Comparison of ENCODE assay signal across 8 mouse cellular contexts in genomic region chr13:74166348-74167056, GRCm38 (mm10). TPM values are rescaled to one million over a fixed set of nuclear protein-coding genes. Genes with fewer than 3 reads are reported as not detected.
DNase-seq lines count a peak whose midpoint lies in the region; ATAC-seq and TF ChIP-seq lines count a peak whose summit lies in the region.

No protein-coding gene starts in this region.

- 11% methylated on average over 19 of the region's 19 CpGs for WGBS in kidney, embryonic 14.5 days
- 9% methylated on average over 19 of the region's 19 CpGs for WGBS in forebrain, postnatal 0 days
- WGBS in hindbrain, embryonic 14.5 days: 9% methylated on average over 19 of the region's 19 CpGs
- WGBS in limb, embryonic 13.5 days: 12% methylated on average over 16 of the region's 19 CpGs
- WGBS in midbrain, embryonic 12.5 days: 10% methylated on average over 19 of the region's 19 CpGs

- no peak for TF ChIP-seq CTCF in forebrain, postnatal 0 days (IDR thresholded peaks at IDR 0.05; ENCODE audit: low read depth)

- no peak for DNase-seq in kidney, adult 8-10 months
- peak; percentile 40 for DNase-seq in cerebellum, adult 9-11 months
- DNase-seq in forebrain, postnatal 0 days: peak; percentile 63
- peak; percentile 29 for DNase-seq in hindbrain, embryonic 14.5 days (ENCODE audit: low spot score)
- DNase-seq in spleen, postnatal 10 days (ENCODE audit: low spot score in 2 of 2): peak; percentile 30 to 78

- H3K9ac ChIP-seq in kidney, embryonic 14.5 days (ENCODE audit: low read depth, low read length): peak overlapping the region; percentile 54; the same call in 1 of the 2 replicates
- peak overlapping the region; percentile 59 for H3K9ac ChIP-seq in forebrain, postnatal 0 days
- peak overlapping the region; percentile 67 for H3K9ac ChIP-seq in hindbrain, embryonic 14.5 days
- peak overlapping the region; percentile 72 for H3K9ac ChIP-seq in limb, embryonic 13.5 days
- H3K9ac ChIP-seq in midbrain, embryonic 12.5 days (replicated peaks): peak overlapping the region; percentile 54

- no peaks in the 10 kb centered on the region for H3K9me3 ChIP-seq in kidney, embryonic 14.5 days (ENCODE audit: control insufficient read depth, low read length)
- no peaks in the 10 kb centered on the region for H3K9me3 ChIP-seq in forebrain, postnatal 0 days (ENCODE audit: low read length)
- H3K9me3 ChIP-seq in hindbrain, embryonic 14.5 days (ENCODE audit: control insufficient read depth, low read length): no peaks in the 10 kb centered on the region
- no peaks in the 10 kb centered on the region for H3K9me3 ChIP-seq in limb, embryonic 13.5 days
- H3K9me3 ChIP-seq in midbrain, embryonic 12.5 days: no peaks in the 10 kb centered on the region

- peaks cover 9% of the 10 kb centered on the region for H3K36me3 ChIP-seq in kidney, embryonic 14.5 days (ENCODE audit: control insufficient read depth, insufficient read depth, low read length)
- H3K36me3 ChIP-seq in forebrain, postnatal 0 days (ENCODE audit: insufficient read depth): peaks cover 18% of the 10 kb centered on the region
- H3K36me3 ChIP-seq in hindbrain, embryonic 14.5 days (replicated peaks; ENCODE audit: control insufficient read depth, insufficient read depth): peaks cover 22% of the 10 kb centered on the region
- H3K36me3 ChIP-seq in limb, embryonic 13.5 days: peaks cover 22% of the 10 kb centered on the region
- peaks cover 19% of the 10 kb centered on the region for H3K36me3 ChIP-seq in midbrain, embryonic 12.5 days

- H3K4me1 ChIP-seq in kidney, embryonic 14.5 days (ENCODE audit: control insufficient read depth, insufficient read depth, low read length): no peaks in the 10 kb centered on the region
- peaks cover 9% of the 10 kb centered on the region for H3K4me1 ChIP-seq in forebrain, postnatal 0 days (ENCODE audit: insufficient read depth)
- H3K4me1 ChIP-seq in hindbrain, embryonic 14.5 days (replicated peaks; ENCODE audit: control insufficient read depth, insufficient read depth, low read length): 0 out of 2 replicates have a peak, but pooled peaks cover 6% of the 10 kb centered on the region
- H3K4me1 ChIP-seq in limb, embryonic 13.5 days: peaks cover 10% of the 10 kb centered on the region; the same call in 1 of the 2 replicates
- peaks cover 11% of the 10 kb centered on the region; the same call in 1 of the 2 replicates for H3K4me1 ChIP-seq in midbrain, embryonic 12.5 days

- H3K4me2 ChIP-seq in kidney, embryonic 14.5 days (replicated peaks; ENCODE audit: low read depth, low read length): peak overlapping the region; percentile 73
- H3K4me2 ChIP-seq in forebrain, postnatal 0 days (ENCODE audit: low read depth): peak overlapping the region; percentile 74
- H3K4me2 ChIP-seq in hindbrain, embryonic 14.5 days (replicated peaks): peak overlapping the region; percentile 76
- H3K4me2 ChIP-seq in limb, embryonic 13.5 days (replicated peaks): peak overlapping the region; percentile 79
- peak overlapping the region; percentile 62 for H3K4me2 ChIP-seq in midbrain, embryonic 12.5 days (replicated peaks)

- ATAC-seq in kidney, embryonic 14.5 days (ENCODE audit: low FRiP score, low TSS enrichment): peak; percentile 79
- peak; percentile 83 for ATAC-seq in forebrain, postnatal 0 days
- ATAC-seq in hindbrain, embryonic 14.5 days (ENCODE audit: low FRiP score): peak; percentile 80
- peak; percentile 72 for ATAC-seq in limb, embryonic 13.5 days (ENCODE audit: low FRiP score, low read depth)
- ATAC-seq in midbrain, embryonic 12.5 days (ENCODE audit: low FRiP score, low read depth): peak; percentile 77

- H3K27me3 ChIP-seq in kidney, embryonic 14.5 days (ENCODE audit: control insufficient read depth, insufficient read depth, low read length): no peaks in the 10 kb centered on the region
- no peaks in the 10 kb centered on the region for H3K27me3 ChIP-seq in forebrain, postnatal 0 days (ENCODE audit: insufficient read depth, low read length)
- no peaks in the 10 kb centered on the region for H3K27me3 ChIP-seq in hindbrain, embryonic 14.5 days (ENCODE audit: control insufficient read depth, insufficient read depth, low read length)
- H3K27me3 ChIP-seq in limb, embryonic 13.5 days: no peaks in the 10 kb centered on the region
- no peaks in the 10 kb centered on the region for H3K27me3 ChIP-seq in midbrain, embryonic 12.5 days

- no peak overlapping the region for H3K27ac ChIP-seq in kidney, embryonic 14.5 days (ENCODE audit: low read depth, low read length)
- H3K27ac ChIP-seq in forebrain, postnatal 0 days (ENCODE audit: low read depth, low read length): no peak overlapping the region
- H3K27ac ChIP-seq in hindbrain, embryonic 14.5 days: no peak overlapping the region
- H3K27ac ChIP-seq in limb, embryonic 13.5 days: no peak overlapping the region
- H3K27ac ChIP-seq in midbrain, embryonic 12.5 days (replicated peaks): no peak overlapping the region

- peak overlapping the region; percentile 45 for H3K4me3 ChIP-seq in kidney, embryonic 14.5 days (ENCODE audit: low read length)
- peak overlapping the region; percentile 44 for H3K4me3 ChIP-seq in forebrain, postnatal 0 days (ENCODE audit: low read depth, low read length)
- peak overlapping the region; percentile 37 for H3K4me3 ChIP-seq in hindbrain, embryonic 14.5 days (replicated peaks; ENCODE audit: low read length)
- H3K4me3 ChIP-seq in limb, embryonic 13.5 days: peak overlapping the region; percentile 56
- H3K4me3 ChIP-seq in midbrain, embryonic 12.5 days: peak overlapping the region; percentile 49

RNA-seq across cellular contexts. Expression of gene Exoc3, which starts 42.0 kb away (rescaled TPM):
- polyA plus RNA-seq in kidney, embryonic 14.5 days (2014; fragmentation: Nextera tagmentation; extraction: Ambion mirVana): 65.8 and 83.2 TPM in 2 replicates
- total RNA-seq in forebrain, postnatal 0 days (2014; rRNA removed): 87.0 and 88.5 TPM in 2 replicates
- polyA plus RNA-seq in forebrain, postnatal 0 days (2015; fragmentation: Nextera tagmentation; extraction: Ambion mirVana): 88.1 and 98.5 TPM in 2 replicates
- polyA plus RNA-seq in hindbrain, embryonic 14.5 days (2014; fragmentation: Nextera tagmentation; extraction: Ambion mirVana): 125 and 133 TPM in 2 replicates
- 86.6 and 86.9 TPM in 2 replicates for polyA plus RNA-seq in limb, embryonic 13.5 days (2015; fragmentation: Nextera tagmentation; extraction: Ambion mirVana)
- 82.4 and 89.2 TPM in 2 replicates for polyA plus RNA-seq in midbrain, embryonic 12.5 days (2016; fragmentation: Nextera tagmentation; extraction: Ambion mirVana)

RNA-seq across cellular contexts. Expression of gene Slc9a3, which starts 45.2 kb away (rescaled TPM):
- 0.16 and 0.23 TPM in 2 replicates for polyA plus RNA-seq in kidney, embryonic 14.5 days (2014; fragmentation: Nextera tagmentation; extraction: Ambion mirVana)
- 0.15 and 0.29 TPM in 2 replicates for total RNA-seq in forebrain, postnatal 0 days (2014; rRNA removed)
- 0.28 and 0.40 TPM in 2 replicates for polyA plus RNA-seq in forebrain, postnatal 0 days (2015; fragmentation: Nextera tagmentation; extraction: Ambion mirVana)
- polyA plus RNA-seq in hindbrain, embryonic 14.5 days (2014; fragmentation: Nextera tagmentation; extraction: Ambion mirVana): 0.46 TPM in 1 of 2 replicates, not detected in the other
- not detected in 2 replicates for polyA plus RNA-seq in limb, embryonic 13.5 days (2015; fragmentation: Nextera tagmentation; extraction: Ambion mirVana)
- polyA plus RNA-seq in midbrain, embryonic 12.5 days (2016; fragmentation: Nextera tagmentation; extraction: Ambion mirVana): 0.04 TPM in 2 replicates

Comparison
In these comparisons a context has a peak if more than half of its experiments do, and no peak if none do; other contexts are left out.
1. DNase-seq: peak in cerebellum, adult 9-11 months (single experiment), forebrain, postnatal 0 days (single experiment), hindbrain, embryonic 14.5 days (single experiment) and spleen, postnatal 10 days (2 of 2); none in kidney, adult 8-10 months (0 of 2).
2. Peak in every context shown above with its lines, with median percentiles within 50 percentile points of each other: ATAC-seq, H3K4me2 ChIP-seq, H3K4me3 ChIP-seq and H3K9ac ChIP-seq.